Mouse (Mus musculus) C2C12 (cell line): Measurements from ENCODE around the gene Mgat4a.

ENCODE experiments used
- CEBPB ChIP-seq: IDR thresholded peaks from one replicate; pipeline ENCODE4 v1.6.1; 2011; ENCODE audit warnings: low read depth, mild to moderate bottlenecking, control low read depth, moderate library complexity
- CTCF ChIP-seq: IDR thresholded peaks from one replicate; pipeline ENCODE4 v1.5.1; 2011; ENCODE audit not compliant: control insufficient read depth, insufficient read depth, insufficient read length
- MAX ChIP-seq: IDR thresholded peaks from one replicate; pipeline ENCODE4 v1.6.1; 2011; ENCODE audit warnings: mild to moderate bottlenecking, control low read depth
- MYOD1 ChIP-seq: IDR thresholded peaks from one replicate; pipeline ENCODE4 v1.6.1; 2011; ENCODE audit warnings: low read depth; ENCODE audit not compliant: control insufficient read depth, insufficient read length
- MYOG ChIP-seq: IDR thresholded peaks from one replicate; pipeline ENCODE4 v1.6.1; 2011; ENCODE audit not compliant: control insufficient read depth, insufficient read length; ENCODE audit errors: extremely low read depth
- USF1 ChIP-seq: IDR thresholded peaks from one replicate; pipeline ENCODE4 v1.6.1; 2011; ENCODE audit warnings: low read depth, mild to moderate bottlenecking, control low read depth, moderate library complexity

GRCm38 (mm10) chr1:37518791-37519190 lies 22.0 kb downstream of the Mgat4a start:
- TF ChIP-seq CTCF (no peak), USF1 (no peak), MAX (no peak), MYOD1 (no peak), MYOG (no peak), CEBPB (no peak)
